Mouse (Mus musculus) liver, adult 2 months (tissue): ENCODE measurements around the gene Mrln.

Experiments
- CTCF ChIP-seq: fragments of 200-500 bp; IDR thresholded peaks from 2 replicates; pipeline ENCODE4 v1.5.1; 2011; ENCODE audit warnings: low read depth, low read length, control low read depth
- POLR2A ChIP-seq: fragments of 200-500 bp; IDR thresholded peaks from 2 replicates; pipeline ENCODE4 v1.6.1; 2011; ENCODE audit warnings: low read length, control low read depth; ENCODE audit not compliant: insufficient read depth; ENCODE audit errors: extremely low read depth

GRCm38 (mm10) chr10:70230352-70230751 is 25.9 kb downstream of the Mrln start:
- TF ChIP-seq CTCF: no peak
- no peak for TF ChIP-seq POLR2A
